Mouse (Mus musculus) cortical plate, adult 2 months (tissue): ENCODE measurements at regions not wholly inside any gene's neighbourhood (a gene's known extent, or its start where the extent isn't known, plus 50 kb on each side); places are given as distances from the start of the nearest gene placed in this dataset.

Experiments used
- H3K27ac ChIP-seq: fragments of 200-500 bp; 2 replicates; pipeline ENCODE4 v1.5.1; 2012; ENCODE audit warnings: low read length, control low read depth, inconsistent platforms; ENCODE audit not compliant: insufficient read depth
- H3K4me1 ChIP-seq: fragments of 200-500 bp; 2 replicates; pipeline ENCODE4 v1.6.1; 2011; ENCODE audit warnings: low read length; ENCODE audit not compliant: control insufficient read depth, insufficient read depth
- H3K4me3 ChIP-seq: fragments of 200-500 bp; 2 replicates; pipeline ENCODE4 v1.5.1; 2011; ENCODE audit warnings: mild to moderate bottlenecking, low read length, control low read depth; ENCODE audit not compliant: insufficient read depth
- CTCF ChIP-seq: fragments of 200-500 bp; IDR thresholded peaks from 2 replicates; pipeline ENCODE4 v1.5.1; 2011; ENCODE audit warnings: mild to moderate bottlenecking, control low read depth, low read length; ENCODE audit not compliant: insufficient read depth; ENCODE audit errors: extremely low read depth
- POLR2A ChIP-seq: fragments of 200-500 bp; IDR thresholded peaks from 2 replicates; pipeline ENCODE4 v1.6.1; 2011; ENCODE audit warnings: mild to moderate bottlenecking, low read length, control low read depth; ENCODE audit not compliant: insufficient read depth; ENCODE audit errors: extremely low read depth

GRCm38 (mm10) chr2:8825406-8825805 lies 1055.6 kb upstream of the 4930412O13Rik start:
- TF ChIP-seq CTCF (no peak), POLR2A (no peak)
- H3K4me1 ChIP-seq: no peaks in the 10 kb centered on the region
- no peak overlapping the region for H3K4me3 ChIP-seq
- H3K27ac ChIP-seq: no peak overlapping the region
